Mouse (Mus musculus) hindbrain, embryonic 11.5 days (tissue): ENCODE data around the gene Vmn2r97. TPM values are rescaled to one million over a fixed set of nuclear protein-coding genes. Genes with fewer than 3 reads are reported as not detected.
"Not testable (repeated sequence)": the region's sequence is repeated elsewhere in the genome, so short reads cannot be mapped to it uniquely, and the experiment has no call there.

Experiments
- ATAC-seq: fragments of 200-750 bp; cut with Nextera tagmentation; 2 replicates; pipeline ENCODE4 v1.8.0; 2017; ENCODE audit warnings: mild to moderate bottlenecking, moderate TSS enrichment, moderate library complexity; ENCODE audit not compliant: low FRiP score
- DNase-seq: peaks from one replicate; pipeline ENCODE4 v3.0.0-alpha.2; 2015; ENCODE audit warnings: low spot score
- H3K27ac ChIP-seq: fragments of 300-500 bp; sonication (generic); 2 replicates; pipeline ENCODE4 v1.5.1; 2014; ENCODE audit warnings: mild to moderate bottlenecking, low read depth, low read length
- H3K27me3 ChIP-seq: fragments of 300-500 bp; sonication (generic); 2 replicates; pipeline ENCODE4 v1.6.1; 2014; ENCODE audit warnings: mild to moderate bottlenecking, low read length, moderate library complexity, mixed read lengths; ENCODE audit not compliant: control insufficient read depth, insufficient read depth
- H3K36me3 ChIP-seq: fragments of 300-500 bp; sonication (generic); 2 replicates; pipeline ENCODE4 v1.6.1; 2014; ENCODE audit warnings: mild to moderate bottlenecking, low read length, moderate library complexity, mixed read lengths; ENCODE audit not compliant: control insufficient read depth, insufficient read depth
- H3K4me1 ChIP-seq: fragments of 300-500 bp; sonication (generic); replicated peaks from 2 replicates; pipeline ENCODE4 v1.6.1; 2014; ENCODE audit warnings: low read length, mixed read lengths; ENCODE audit not compliant: control insufficient read depth, insufficient read depth
- H3K4me2 ChIP-seq: fragments of 300-500 bp; sonication (generic); replicated peaks from 2 replicates; pipeline ENCODE4 v1.6.1; 2014; ENCODE audit warnings: mild to moderate bottlenecking, low read depth, low read length
- H3K4me3 ChIP-seq: fragments of 300-500 bp; sonication (generic); 2 replicates; pipeline ENCODE4 v1.5.1; 2014; ENCODE audit warnings: low read depth, low read length
- H3K9ac ChIP-seq: fragments of 300-500 bp; sonication (generic); 2 replicates; pipeline ENCODE4 v1.6.1; 2014; ENCODE audit warnings: low read depth, low read length
- H3K9me3 ChIP-seq: fragments of 300-500 bp; sonication (generic); 2 replicates; pipeline ENCODE4 v1.6.1; 2016; ENCODE audit warnings: low read length; ENCODE audit not compliant: control insufficient read depth
- WGBS: fragments of 180-500 bp; shearing (Covaris S2); extraction: QIAGEN DNeasy Blood & Tissue Kit; methylation state at CpG from one replicate; pipeline ENCODE4 v1.1.7; 2014; 5-methylcytosine and 5-hydroxymethylcytosine counted together
- polyA plus RNA-seq: library from polyadenylated mRNA; unstranded; fragments of >200 nt; fragmentation: Nextera tagmentation; extraction: Ambion mirVana; gene quantifications from 2 replicates; pipeline ENCODE4 v1.2.1, GENCODE M21; 2014

The Vmn2r97 gene
- 0.06 TPM in 1 of 2 replicates, not detected in the other for polyA plus RNA-seq

GRCm38 (mm10) chr17:18914000-18914399 is at the start of gene Vmn2r97:
Gene Vmn2r97 (plus strand): TSS chr17:18914300.
- H3K4me3 ChIP-seq, H3K4me2 ChIP-seq, H3K4me1 ChIP-seq, H3K9ac ChIP-seq, DNase-seq, H3K27me3 ChIP-seq, H3K27ac ChIP-seq, H3K36me3 ChIP-seq, H3K9me3 ChIP-seq, ATAC-seq: not testable (repeated sequence)
- WGBS, result 72% methylated on average over 2 of the region's 2 CpGs

- H3K27me3 ChIP-seq, H3K9ac ChIP-seq, H3K4me1 ChIP-seq, H3K36me3 ChIP-seq, DNase-seq, H3K4me3 ChIP-seq, H3K4me2 ChIP-seq, H3K27ac ChIP-seq, ATAC-seq, H3K9me3 ChIP-seq: not testable (repeated sequence)
- 87% methylated on average over 1 of the region's 2 CpGs for WGBS
These were observed 31.7 kb upstream of the Vmn2r97 start for GRCm38 (mm10) chr17:18882436-18882835.

GRCm38 (mm10) chr17:18889745-18890329 is 24.3 kb upstream of the Vmn2r97 start:
- H3K4me2 ChIP-seq, result no peak overlapping the region
- no peaks in the 10 kb centered on the region for H3K27me3 ChIP-seq
- no peaks in the 10 kb centered on the region for H3K4me1 ChIP-seq
- no peak overlapping the region for H3K9ac ChIP-seq
- no peaks in the 10 kb centered on the region for H3K36me3 ChIP-seq
- WGBS, result 87% methylated on average over 6 of the region's 6 CpGs
- no peaks in the 10 kb centered on the region for H3K9me3 ChIP-seq
- ATAC-seq, result no peak
- no peak for DNase-seq
- no peak overlapping the region for H3K4me3 ChIP-seq
- H3K27ac ChIP-seq, result no peak overlapping the region

GRCm38 (mm10) chr17:18957800-18958199 is 43.7 kb downstream of the Vmn2r97 start:
- not testable (repeated sequence) for H3K9me3 ChIP-seq

GRCm38 (mm10) chr17:18968371-18969275 is 54.5 kb downstream of the Vmn2r97 start:
- Histone ChIP-seq H3K36me3 (no peaks in the 10 kb centered on the region), H3K27ac (no peak overlapping the region), H3K4me2 (no peak overlapping the region), H3K4me1 (no peaks in the 10 kb centered on the region), H3K4me3 (no peak overlapping the region), H3K9ac (no peak overlapping the region), H3K27me3 (no peaks in the 10 kb centered on the region), H3K9me3 (peaks cover 9% of the 10 kb centered on the region)
- WGBS, result 93% methylated on average over 29 of the region's 29 CpGs
- DNase-seq, result no peak
- no peak for ATAC-seq

More at GRCm38 (mm10) chr17:18957800-18958199, 43.7 kb downstream of the Vmn2r97 start:
- not testable (repeated sequence) for H3K27ac ChIP-seq, H3K4me2 ChIP-seq, H3K36me3 ChIP-seq, ATAC-seq, H3K4me1 ChIP-seq, H3K27me3 ChIP-seq, H3K4me3 ChIP-seq, DNase-seq, H3K9ac ChIP-seq
- WGBS, result 73% methylated on average over 1 of the region's 1 CpGs

Other genes with a start within 250 kb of the Vmn2r97 start
- gene Vmn2r98, start 139.2 kb downstream of the Vmn2r97 start, polyA plus RNA-seq, result not detected in 2 replicates